8 mouse cellular contexts compared by ENCODE assay signal in genomic region chrX:7922032-7922431, GRCm38 (mm10). TPM values are rescaled to one million over a fixed set of nuclear protein-coding genes. Genes with fewer than 3 reads are reported as not detected.
DNase-seq lines count a peak whose midpoint lies in the region; ATAC-seq and TF ChIP-seq lines count a peak whose summit lies in the region.

No protein-coding gene starts in this region.

- peak overlapping the region; percentile 32 for H3K4me2 ChIP-seq in kidney, embryonic 14.5 days (replicated peaks; ENCODE audit: low read depth, low read length)
- peak overlapping the region; percentile 57 for H3K4me2 ChIP-seq in forebrain, postnatal 0 days (ENCODE audit: low read depth)
- H3K4me2 ChIP-seq in midbrain, embryonic 11.5 days = peak overlapping the region; percentile 52

- ATAC-seq in kidney, embryonic 14.5 days (ENCODE audit: low FRiP score, low TSS enrichment) = 0 out of 2 replicates have a peak, but pooled peaks have one; percentile 33
- no peak for ATAC-seq in forebrain, postnatal 0 days
- ATAC-seq in midbrain, embryonic 11.5 days (ENCODE audit: low FRiP score) = peak; percentile 41
- no peak for ATAC-seq in erythroid progenitor cell, adult 5-6 weeks (replicated peaks; ENCODE audit: low FRiP score, poor library complexity, severe bottlenecking)

- no peaks in the 10 kb centered on the region for H3K36me3 ChIP-seq in kidney, embryonic 14.5 days (ENCODE audit: control insufficient read depth, insufficient read depth, low read length)
- H3K36me3 ChIP-seq in forebrain, postnatal 0 days (ENCODE audit: insufficient read depth) = no peaks in the 10 kb centered on the region
- no peaks in the 10 kb centered on the region for H3K36me3 ChIP-seq in midbrain, embryonic 11.5 days (ENCODE audit: control insufficient read depth, insufficient read depth, low read length)

- H3K9me3 ChIP-seq in kidney, embryonic 14.5 days (ENCODE audit: control insufficient read depth, low read length) = no peaks in the 10 kb centered on the region
- H3K9me3 ChIP-seq in forebrain, postnatal 0 days (ENCODE audit: low read length) = no peaks in the 10 kb centered on the region
- no peaks in the 10 kb centered on the region for H3K9me3 ChIP-seq in midbrain, embryonic 11.5 days (ENCODE audit: control insufficient read depth, low read length)

- no peak overlapping the region; the same call in 1 of the 2 replicates for H3K9ac ChIP-seq in kidney, embryonic 14.5 days (ENCODE audit: low read depth, low read length)
- H3K9ac ChIP-seq in forebrain, postnatal 0 days = peak overlapping the region; percentile 62
- peak overlapping the region; percentile 54 for H3K9ac ChIP-seq in midbrain, embryonic 11.5 days (ENCODE audit: low read length)

- TF ChIP-seq CTCF in forebrain, postnatal 0 days (IDR thresholded peaks at IDR 0.05; ENCODE audit: low read depth) = no peak

- no peak for DNase-seq in kidney, adult 9 months
- DNase-seq in cerebellum, postnatal 10 days = peak; percentile 26 to 40
- DNase-seq in forebrain, postnatal 0 days = peak; percentile 9
- no peak for DNase-seq in midbrain, embryonic 11.5 days (ENCODE audit: low spot score, missing footprints)
- no peak for DNase-seq in ovary, postnatal 14 days (ENCODE audit: low spot score)
- DNase-seq in frontal cortex, adult 2 months (ENCODE audit: extremely low spot score in 1 of 2, low spot score in 1 of 2) = no peak

- H3K4me1 ChIP-seq in kidney, embryonic 14.5 days (ENCODE audit: control insufficient read depth, insufficient read depth, low read length) = no peaks in the 10 kb centered on the region
- H3K4me1 ChIP-seq in forebrain, postnatal 0 days (ENCODE audit: insufficient read depth) = no peaks in the 10 kb centered on the region
- peaks cover 9% of the 10 kb centered on the region for H3K4me1 ChIP-seq in midbrain, embryonic 11.5 days (ENCODE audit: control insufficient read depth, insufficient read depth, low read length)

- H3K27me3 ChIP-seq in kidney, embryonic 14.5 days (ENCODE audit: control insufficient read depth, insufficient read depth, low read length) = peaks cover 43% of the 10 kb centered on the region
- H3K27me3 ChIP-seq in forebrain, postnatal 0 days (ENCODE audit: insufficient read depth, low read length) = no peaks in the 10 kb centered on the region
- H3K27me3 ChIP-seq in midbrain, embryonic 11.5 days (ENCODE audit: control insufficient read depth, insufficient read depth, low read length) = peaks cover 28% of the 10 kb centered on the region

- H3K27ac ChIP-seq in kidney, embryonic 14.5 days (ENCODE audit: low read depth, low read length) = no peak overlapping the region
- no peak overlapping the region; the same call in 1 of the 2 replicates for H3K27ac ChIP-seq in forebrain, postnatal 0 days (ENCODE audit: low read depth, low read length)
- no peak overlapping the region for H3K27ac ChIP-seq in midbrain, embryonic 11.5 days (ENCODE audit: low read depth, low read length)

- H3K4me3 ChIP-seq in kidney, embryonic 14.5 days (ENCODE audit: low read length) = peak overlapping the region; percentile 21
- peak overlapping the region; percentile 47 for H3K4me3 ChIP-seq in forebrain, postnatal 0 days (ENCODE audit: low read depth, low read length)
- peak overlapping the region; percentile 30 for H3K4me3 ChIP-seq in midbrain, embryonic 11.5 days (ENCODE audit: low read depth, low read length)

- 30% methylated on average over 48 of the region's 48 CpGs for WGBS in kidney, embryonic 14.5 days
- 35% methylated on average over 48 of the region's 48 CpGs for WGBS in forebrain, postnatal 0 days
- 12% methylated on average over 42 of the region's 48 CpGs for WGBS in midbrain, embryonic 11.5 days

RNA-seq across cellular contexts. Expression of gene Pcsk1n, which starts 2.4 kb away (rescaled TPM):
- polyA plus RNA-seq in kidney, embryonic 14.5 days (2014; fragmentation: Nextera tagmentation; extraction: Ambion mirVana) = 0.09 and 0.14 TPM in 2 replicates
- 69.6 and 85.4 TPM in 2 replicates for total RNA-seq in forebrain, postnatal 0 days (2014; rRNA removed)
- polyA plus RNA-seq in forebrain, postnatal 0 days (2015; fragmentation: Nextera tagmentation; extraction: Ambion mirVana) = 344 and 434 TPM in 2 replicates
- 21.9 and 26.9 TPM in 2 replicates for polyA plus RNA-seq in midbrain, embryonic 11.5 days (2014; fragmentation: Nextera tagmentation; extraction: Ambion mirVana)
- polyA plus RNA-seq in frontal cortex, adult 2 months (2012; rRNA removed) = 456 and 602 TPM in 2 replicates
- total RNA-seq in erythroid progenitor cell, adult 5-6 weeks (2015; ENCODE audit: low replicate concordance) = not detected in 2 replicates
- total RNA-seq in erythroid progenitor cell, adult 5-6 weeks (2017; ENCODE audit: low replicate concordance) = not detected in 2 replicates

RNA-seq across cellular contexts. Expression of gene Eras, which starts 6.4 kb away (rescaled TPM):
- polyA plus RNA-seq in kidney, embryonic 14.5 days (2014; fragmentation: Nextera tagmentation; extraction: Ambion mirVana) = not detected in 2 replicates
- not detected in 2 replicates for total RNA-seq in forebrain, postnatal 0 days (2014; rRNA removed)
- not detected in 2 replicates for polyA plus RNA-seq in forebrain, postnatal 0 days (2015; fragmentation: Nextera tagmentation; extraction: Ambion mirVana)
- polyA plus RNA-seq in midbrain, embryonic 11.5 days (2014; fragmentation: Nextera tagmentation; extraction: Ambion mirVana) = not detected in 2 replicates
- polyA plus RNA-seq in frontal cortex, adult 2 months (2012; rRNA removed) = 0.10 TPM in 1 of 2 replicates, not detected in the other
- not detected in 2 replicates for total RNA-seq in erythroid progenitor cell, adult 5-6 weeks (2015; ENCODE audit: low replicate concordance)
- not detected in 2 replicates for total RNA-seq in erythroid progenitor cell, adult 5-6 weeks (2017; ENCODE audit: low replicate concordance)

RNA-seq across cellular contexts. Expression of gene Gm10490, which starts 12.7 kb away (rescaled TPM):
- not detected in 2 replicates for polyA plus RNA-seq in kidney, embryonic 14.5 days (2014; fragmentation: Nextera tagmentation; extraction: Ambion mirVana)
- total RNA-seq in forebrain, postnatal 0 days (2014; rRNA removed) = 1.2 TPM in 1 of 2 replicates, not detected in the other
- not detected in 2 replicates for polyA plus RNA-seq in forebrain, postnatal 0 days (2015; fragmentation: Nextera tagmentation; extraction: Ambion mirVana)
- not detected in 2 replicates for polyA plus RNA-seq in midbrain, embryonic 11.5 days (2014; fragmentation: Nextera tagmentation; extraction: Ambion mirVana)
- polyA plus RNA-seq in frontal cortex, adult 2 months (2012; rRNA removed) = not detected in 2 replicates
- not detected in 2 replicates for total RNA-seq in erythroid progenitor cell, adult 5-6 weeks (2015; ENCODE audit: low replicate concordance)
- total RNA-seq in erythroid progenitor cell, adult 5-6 weeks (2017; ENCODE audit: low replicate concordance) = not detected in 2 replicates

RNA-seq across cellular contexts. Expression of gene Gm10491, which starts 14.4 kb away (rescaled TPM):
- polyA plus RNA-seq in kidney, embryonic 14.5 days (2014; fragmentation: Nextera tagmentation; extraction: Ambion mirVana) = not detected in 2 replicates
- total RNA-seq in forebrain, postnatal 0 days (2014; rRNA removed) = not detected in 2 replicates
- polyA plus RNA-seq in forebrain, postnatal 0 days (2015; fragmentation: Nextera tagmentation; extraction: Ambion mirVana) = not detected in 2 replicates
- polyA plus RNA-seq in midbrain, embryonic 11.5 days (2014; fragmentation: Nextera tagmentation; extraction: Ambion mirVana) = not detected in 2 replicates
- polyA plus RNA-seq in frontal cortex, adult 2 months (2012; rRNA removed) = not detected in 2 replicates
- not detected in 2 replicates for total RNA-seq in erythroid progenitor cell, adult 5-6 weeks (2015; ENCODE audit: low replicate concordance)
- not detected in 2 replicates for total RNA-seq in erythroid progenitor cell, adult 5-6 weeks (2017; ENCODE audit: low replicate concordance)

RNA-seq across cellular contexts. Expression of gene Timm17b, which starts 22.9 kb away (rescaled TPM):
- 173 and 218 TPM in 2 replicates for polyA plus RNA-seq in kidney, embryonic 14.5 days (2014; fragmentation: Nextera tagmentation; extraction: Ambion mirVana)
- 39.6 and 42.9 TPM in 2 replicates for total RNA-seq in forebrain, postnatal 0 days (2014; rRNA removed)
- 129 and 151 TPM in 2 replicates for polyA plus RNA-seq in forebrain, postnatal 0 days (2015; fragmentation: Nextera tagmentation; extraction: Ambion mirVana)
- 163 and 179 TPM in 2 replicates for polyA plus RNA-seq in midbrain, embryonic 11.5 days (2014; fragmentation: Nextera tagmentation; extraction: Ambion mirVana)
- 17.8 and 20.3 TPM in 2 replicates for polyA plus RNA-seq in frontal cortex, adult 2 months (2012; rRNA removed)
- total RNA-seq in erythroid progenitor cell, adult 5-6 weeks (2015; ENCODE audit: low replicate concordance) = 53.2 and 63.4 TPM in 2 replicates
- total RNA-seq in erythroid progenitor cell, adult 5-6 weeks (2017; ENCODE audit: low replicate concordance) = 10.7 and 20.7 TPM in 2 replicates

Comparison
In these comparisons a context has a peak if more than half of its experiments do, and no peak if none do; other contexts are left out.
1. ATAC-seq: peak in kidney, embryonic 14.5 days (single experiment) and midbrain, embryonic 11.5 days (single experiment); none in forebrain, postnatal 0 days (single experiment) and erythroid progenitor cell, adult 5-6 weeks (single experiment).
2. DNase-seq: peak in cerebellum, postnatal 10 days (2 of 2) and forebrain, postnatal 0 days (single experiment); none in kidney, adult 9 months (single experiment), midbrain, embryonic 11.5 days (single experiment), ovary, postnatal 14 days (single experiment) and frontal cortex, adult 2 months (0 of 2).
3. RNA of gene Pcsk1n, which starts 2.4 kb away (polyA plus RNA-seq): 456 to 602 TPM in frontal cortex, adult 2 months, 344 to 434 TPM in forebrain, postnatal 0 days and 21.9 to 26.9 TPM in midbrain, embryonic 11.5 days; 0.09 to 0.14 TPM in kidney, embryonic 14.5 days; every median in the first group is over 10 times any median in the second.
4. Peak in every context shown above with its lines, with median percentiles within 50 percentile points of each other: H3K4me2 ChIP-seq and H3K4me3 ChIP-seq.